Mouse (Mus musculus) neural tube, embryonic 12.5 days (tissue): Measurements from ENCODE around the gene Tex21. TPM values are rescaled to one million over a fixed set of nuclear protein-coding genes. Genes with fewer than 3 reads are reported as not detected.
"Not testable (repeated sequence)": the region's sequence is repeated elsewhere in the genome, so short reads cannot be mapped to it uniquely, and the experiment has no call there.

Experiments
- ATAC-seq: fragments of 200-750 bp; cut with Nextera tagmentation; 2 replicates; pipeline ENCODE4 v1.8.0; 2017; ENCODE audit warnings: low read depth, mild to moderate bottlenecking, moderate TSS enrichment, moderate library complexity; ENCODE audit not compliant: low FRiP score
- H3K27ac ChIP-seq: fragments of 300-500 bp; sonication (generic); 2 replicates; pipeline ENCODE4 v1.5.1; 2016
- H3K27me3 ChIP-seq: fragments of 300-500 bp; sonication (generic); replicated peaks from 2 replicates; pipeline ENCODE4 v1.6.1; 2016; ENCODE audit warnings: mild to moderate bottlenecking
- H3K36me3 ChIP-seq: fragments of 300-500 bp; sonication (generic); 2 replicates; pipeline ENCODE4 v1.6.1; 2016; ENCODE audit warnings: mild to moderate bottlenecking
- H3K4me1 ChIP-seq: fragments of 300-500 bp; sonication (generic); 2 replicates; pipeline ENCODE4 v1.6.1; 2016
- H3K4me2 ChIP-seq: fragments of 300-500 bp; sonication (generic); replicated peaks from 2 replicates; pipeline ENCODE4 v1.6.1; 2016; ENCODE audit warnings: mild to moderate bottlenecking
- H3K4me3 ChIP-seq: fragments of 300-500 bp; sonication (generic); 2 replicates; pipeline ENCODE4 v1.5.1; 2016
- H3K9ac ChIP-seq: fragments of 300-500 bp; sonication (generic); 2 replicates; pipeline ENCODE4 v1.6.1; 2016; ENCODE audit warnings: mild to moderate bottlenecking
- H3K9me3 ChIP-seq: fragments of 300-500 bp; sonication (generic); 2 replicates; pipeline ENCODE4 v1.6.1; 2016; ENCODE audit warnings: mild to moderate bottlenecking
- WGBS: fragments of 180-500 bp; shearing (Covaris S2); methylation state at CpG from one replicate; pipeline ENCODE4 v1.1.7; 2016; 5-methylcytosine and 5-hydroxymethylcytosine counted together
- polyA plus RNA-seq: library from polyadenylated mRNA; unstranded; fragments of >200 nt; fragmentation: Nextera tagmentation; extraction: Ambion mirVana; gene quantifications from 2 replicates; pipeline ENCODE4 v1.2.1, GENCODE M21; 2016

Tex21 gene
- polyA plus RNA-seq, 1 experiment from 2014 or later = not detected

DNA sequence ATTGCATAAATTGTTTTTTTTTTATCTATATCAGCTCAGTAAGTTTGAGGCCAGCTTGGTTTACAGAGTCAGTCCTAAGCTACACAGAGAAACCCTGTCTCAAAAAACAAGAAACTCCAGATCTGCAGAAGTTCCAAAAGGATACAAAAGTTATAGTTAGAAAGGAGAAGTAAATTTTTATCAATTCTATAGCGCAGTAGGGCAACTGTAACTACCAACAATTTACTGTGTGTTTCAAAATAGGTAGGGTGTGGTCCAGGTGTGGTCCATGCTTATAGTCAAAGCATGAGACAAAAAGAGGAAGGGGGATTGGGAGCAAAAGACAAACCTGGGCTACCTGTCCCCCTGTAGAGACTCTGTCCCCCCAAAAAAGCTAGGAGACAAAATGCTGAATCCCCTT, 60.1 kb downstream of the Tex21 start:
- H3K9ac ChIP-seq = no peak overlapping the region
- no peaks in the 10 kb centered on the region for H3K27me3 ChIP-seq
- no peak overlapping the region for H3K4me3 ChIP-seq
- H3K4me1 ChIP-seq = no peaks in the 10 kb centered on the region
- no peak overlapping the region for H3K4me2 ChIP-seq
- no peak overlapping the region for H3K27ac ChIP-seq
- WGBS = 82% methylated on average over 1 of the region's 1 CpGs
- H3K9me3 ChIP-seq = no peaks in the 10 kb centered on the region
- no peaks in the 10 kb centered on the region for H3K36me3 ChIP-seq
- no peak for ATAC-seq

DNA sequence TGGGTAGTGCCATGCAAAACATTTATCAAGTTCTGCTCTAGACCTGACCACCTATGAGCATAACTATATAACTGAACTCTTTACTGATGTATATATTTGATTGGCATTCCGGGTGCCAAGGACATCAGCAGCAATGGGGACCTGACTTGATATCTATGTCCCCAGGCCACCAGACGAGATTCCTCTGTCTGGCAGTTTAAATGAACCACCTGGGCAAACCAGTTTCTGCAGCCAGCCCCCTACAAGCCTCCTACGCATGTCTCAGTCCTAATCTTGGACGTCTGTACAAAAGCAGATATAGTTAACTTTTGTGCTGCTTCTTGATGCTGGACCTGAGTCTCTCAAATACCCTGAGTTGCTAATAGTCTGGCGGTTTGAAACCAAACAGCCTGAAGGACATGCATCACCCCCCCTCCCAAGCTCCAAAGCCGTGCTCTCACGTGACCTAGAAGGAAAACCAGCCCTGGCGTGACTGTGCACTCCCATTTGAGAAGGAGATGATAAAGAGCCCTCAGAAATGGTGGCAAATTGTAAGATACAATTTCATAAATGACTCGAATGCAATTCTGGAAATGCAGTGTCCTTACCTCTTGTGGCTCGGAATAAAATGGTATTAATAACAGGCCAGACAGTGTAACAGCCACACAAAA, 61.3 kb downstream of the Tex21 start:
- 83% methylated on average over 10 of the region's 10 CpGs for WGBS
- H3K27ac ChIP-seq = no peak overlapping the region
- no peak overlapping the region for H3K9ac ChIP-seq
- H3K27me3 ChIP-seq = no peaks in the 10 kb centered on the region
- H3K9me3 ChIP-seq = no peaks in the 10 kb centered on the region
- H3K4me3 ChIP-seq = no peak overlapping the region
- H3K36me3 ChIP-seq = no peaks in the 10 kb centered on the region
- ATAC-seq = no peak
- H3K4me1 ChIP-seq = no peaks in the 10 kb centered on the region
- no peak overlapping the region for H3K4me2 ChIP-seq

DNA sequence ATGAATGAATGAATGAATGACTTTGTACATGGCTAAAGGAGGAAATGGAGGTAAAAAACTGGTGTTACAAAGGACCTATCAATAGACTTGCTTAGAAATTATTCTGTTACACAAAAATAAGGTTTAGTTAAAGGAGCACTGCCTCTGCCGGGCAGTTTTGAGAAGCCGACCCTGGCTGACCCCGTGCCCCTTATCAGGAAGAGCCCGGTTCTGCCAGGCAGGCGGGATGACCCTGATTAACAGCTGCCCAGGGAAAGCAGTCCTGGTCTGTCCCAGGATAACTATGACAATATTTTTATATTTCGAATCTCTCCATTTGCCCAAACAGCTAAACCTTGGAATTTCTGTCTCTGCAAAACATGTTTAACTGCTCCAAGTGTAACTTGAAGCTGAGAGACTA, 62.3 kb downstream of the Tex21 start:
- Histone ChIP-seq H3K9me3 (no peaks in the 10 kb centered on the region), H3K4me3 (no peak overlapping the region), H3K27ac (no peak overlapping the region), H3K4me2 (no peak overlapping the region), H3K4me1 (no peaks in the 10 kb centered on the region), H3K36me3 (no peaks in the 10 kb centered on the region), H3K27me3 (no peaks in the 10 kb centered on the region), H3K9ac (no peak overlapping the region)
- ATAC-seq = no peak
- WGBS = 81% methylated on average over 6 of the region's 6 CpGs

DNA sequence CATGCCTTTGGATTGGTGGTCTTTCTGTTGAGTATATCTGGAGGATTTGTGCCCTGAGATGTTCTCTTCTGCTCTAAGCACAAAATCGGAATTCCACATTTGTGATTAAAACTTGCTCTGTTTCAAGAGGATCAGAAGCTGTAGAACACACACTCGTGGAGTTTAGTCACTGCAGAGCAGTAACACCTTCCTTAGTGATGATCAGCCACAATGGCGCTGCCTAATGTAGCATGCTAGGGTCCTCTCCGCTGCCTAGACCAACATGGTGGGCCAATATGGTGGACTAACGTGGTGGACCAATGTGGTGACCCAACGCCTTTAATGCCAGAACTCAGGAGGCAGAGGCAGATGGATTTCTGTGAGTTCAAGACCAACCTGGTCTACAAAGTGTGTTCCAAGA, 63.7 kb downstream of the Tex21 start:
- H3K9ac ChIP-seq = no peak overlapping the region
- no peak overlapping the region for H3K4me2 ChIP-seq
- H3K36me3 ChIP-seq = no peaks in the 10 kb centered on the region
- no peak overlapping the region for H3K4me3 ChIP-seq
- H3K4me1 ChIP-seq = no peaks in the 10 kb centered on the region
- H3K9me3 ChIP-seq = no peaks in the 10 kb centered on the region
- H3K27me3 ChIP-seq = no peaks in the 10 kb centered on the region
- 91% methylated on average over 6 of the region's 6 CpGs for WGBS
- no peak overlapping the region for H3K27ac ChIP-seq
- no peak for ATAC-seq

DNA sequence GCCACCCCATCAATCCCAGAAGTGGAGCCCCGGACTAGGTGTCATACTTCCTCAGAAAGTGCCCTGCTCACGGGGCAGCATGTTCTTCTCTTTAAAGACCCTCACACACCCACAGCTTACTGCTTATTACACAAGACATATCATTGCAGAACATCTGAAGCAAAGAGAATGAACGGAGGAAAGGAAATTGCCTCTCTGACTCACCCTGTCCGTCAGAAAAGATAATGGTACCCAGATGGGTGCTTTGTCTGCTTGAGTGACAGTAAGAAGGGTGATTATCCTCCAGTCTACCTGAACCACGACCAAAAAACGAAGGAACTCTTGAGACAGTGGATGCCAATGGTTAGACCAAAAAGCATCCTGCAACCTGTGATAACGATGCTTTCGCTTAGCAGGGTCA, 65.1 kb downstream of the Tex21 start:
- H3K4me2 ChIP-seq = no peak overlapping the region
- H3K27ac ChIP-seq = no peak overlapping the region
- H3K27me3 ChIP-seq = 0 out of 2 replicates have a peak, but pooled peaks cover 6% of the 10 kb centered on the region
- H3K9ac ChIP-seq = no peak overlapping the region
- peaks cover 8% of the 10 kb centered on the region; the same call in 1 of the 2 replicates for H3K4me1 ChIP-seq
- 71% methylated on average over 8 of the region's 8 CpGs for WGBS
- no peak for ATAC-seq
- H3K4me3 ChIP-seq = no peak overlapping the region
- no peaks in the 10 kb centered on the region for H3K9me3 ChIP-seq
- no peaks in the 10 kb centered on the region for H3K36me3 ChIP-seq

DNA sequence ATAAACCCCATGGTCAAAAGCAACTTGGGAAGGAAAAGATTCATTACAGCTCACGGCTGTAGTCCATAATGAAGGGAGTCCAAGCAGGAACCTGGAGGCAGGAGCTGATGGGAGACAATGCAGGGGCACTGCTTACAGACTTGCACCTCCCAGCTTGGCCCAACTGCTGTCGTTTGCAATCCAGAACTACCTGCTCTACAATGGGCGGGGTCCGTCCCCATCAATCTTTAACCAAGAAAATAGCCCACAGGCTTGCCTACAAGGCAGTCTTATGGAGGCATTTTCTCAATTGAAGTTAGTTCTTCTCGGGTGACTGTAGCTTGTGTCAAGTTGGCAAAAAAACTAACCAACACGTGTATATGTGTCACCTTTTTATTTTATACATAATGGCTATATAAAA, 66.1 kb downstream of the Tex21 start:
- ATAC-seq = no peak
- H3K36me3 ChIP-seq = no peaks in the 10 kb centered on the region
- peaks cover 8% of the 10 kb centered on the region; the same call in 1 of the 2 replicates for H3K4me1 ChIP-seq
- H3K9me3 ChIP-seq = no peaks in the 10 kb centered on the region
- H3K4me3 ChIP-seq = no peak overlapping the region
- H3K9ac ChIP-seq = no peak overlapping the region
- 0 out of 2 replicates have a peak, but pooled peaks cover 6% of the 10 kb centered on the region for H3K27me3 ChIP-seq
- H3K4me2 ChIP-seq = no peak overlapping the region
- 75% methylated on average over 6 of the region's 6 CpGs for WGBS
- no peak overlapping the region for H3K27ac ChIP-seq

DNA sequence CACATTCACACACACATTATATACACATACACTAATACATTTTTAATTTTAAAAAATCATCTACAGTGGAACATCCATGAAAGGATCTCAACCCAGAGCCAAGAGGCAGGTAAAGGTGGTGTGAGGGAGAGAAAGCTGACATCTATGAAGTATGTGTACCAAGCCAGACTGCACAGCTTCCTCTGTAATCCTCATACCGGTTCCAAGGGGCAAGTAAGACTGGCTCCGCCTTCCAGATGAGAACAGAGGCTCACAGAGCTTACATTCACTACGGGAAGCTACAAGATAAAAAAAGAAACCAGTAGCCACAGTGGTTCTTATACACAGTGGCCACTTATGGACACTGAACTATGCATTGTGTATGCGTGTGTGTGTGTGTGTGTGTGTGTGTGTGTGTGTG, 67.0 kb downstream of the Tex21 start:
- no peak for ATAC-seq
- Histone ChIP-seq H3K4me2 (no peak overlapping the region), H3K9ac (no peak overlapping the region), H3K27me3 (0 out of 2 replicates have a peak, but pooled peaks cover 6% of the 10 kb centered on the region), H3K9me3 (no peaks in the 10 kb centered on the region), H3K4me1 (peaks cover 8% of the 10 kb centered on the region; the same call in 1 of the 2 replicates), H3K4me3 (no peak overlapping the region), H3K36me3 (no peaks in the 10 kb centered on the region), H3K27ac (no peak overlapping the region)
- 69% methylated on average over 4 of the region's 4 CpGs for WGBS

DNA sequence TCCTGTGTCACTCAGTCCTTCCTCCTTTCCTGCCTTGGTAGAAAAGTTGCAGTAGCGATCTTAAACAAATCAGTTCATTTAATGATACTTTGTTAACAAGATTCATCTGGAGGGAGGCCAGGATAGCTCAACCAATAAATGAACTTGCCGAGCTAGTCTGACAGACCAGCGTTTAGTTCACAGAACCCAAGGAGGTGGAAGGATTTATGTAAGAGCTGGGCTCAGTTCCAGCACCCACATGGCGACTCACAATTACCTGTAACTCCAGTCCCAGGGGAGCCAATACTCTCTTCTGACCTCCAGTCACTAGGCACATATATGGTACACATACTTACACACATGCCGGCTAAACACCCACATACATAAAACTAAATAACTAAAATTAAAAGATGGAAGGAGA, 67.5 kb downstream of the Tex21 start:
- H3K4me2 ChIP-seq = no peak overlapping the region
- ATAC-seq = no peak
- no peak overlapping the region for H3K4me3 ChIP-seq
- 80% methylated on average over 5 of the region's 5 CpGs for WGBS
- H3K4me1 ChIP-seq = peaks cover 8% of the 10 kb centered on the region; the same call in 1 of the 2 replicates
- no peak overlapping the region for H3K27ac ChIP-seq
- H3K9me3 ChIP-seq = no peaks in the 10 kb centered on the region
- no peak overlapping the region for H3K9ac ChIP-seq
- H3K36me3 ChIP-seq = no peaks in the 10 kb centered on the region
- H3K27me3 ChIP-seq = 0 out of 2 replicates have a peak, but pooled peaks cover 6% of the 10 kb centered on the region

DNA sequence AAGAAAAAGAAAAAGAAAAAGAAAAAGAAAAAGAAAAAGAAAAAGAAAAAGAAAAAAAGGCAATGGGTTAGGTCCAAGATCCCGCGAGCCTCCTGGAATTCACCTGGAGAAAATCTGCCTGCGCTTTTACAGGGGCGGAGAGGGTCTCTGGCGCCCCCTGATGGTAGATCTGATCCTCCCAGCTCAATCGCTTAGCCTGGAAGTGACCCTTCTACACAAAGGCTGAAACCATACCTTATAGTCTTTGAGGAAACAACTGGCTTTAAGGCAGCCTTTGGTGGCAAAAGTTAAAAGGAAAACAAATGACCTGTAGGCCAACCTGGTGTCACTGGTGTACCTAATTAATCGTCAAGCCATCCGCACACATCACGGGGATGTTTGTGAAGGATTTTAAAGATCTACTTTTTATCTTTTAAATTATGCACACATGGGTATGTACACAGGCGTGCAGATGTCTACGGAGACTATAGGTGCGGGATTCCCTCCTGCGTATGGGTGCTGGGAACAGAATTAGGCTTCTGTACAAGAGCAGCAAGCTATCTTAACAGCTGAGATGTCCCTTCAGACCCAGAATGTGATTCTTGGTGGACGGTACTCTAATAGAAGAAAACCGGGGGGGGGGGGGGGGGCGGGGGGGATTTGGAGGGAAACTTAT, 68.6 kb downstream of the Tex21 start:
- no peak overlapping the region for H3K9ac ChIP-seq
- H3K4me3 ChIP-seq = no peak overlapping the region
- no peaks in the 10 kb centered on the region for H3K36me3 ChIP-seq
- no peaks in the 10 kb centered on the region for H3K9me3 ChIP-seq
- peak overlapping the region; percentile 90 for H3K4me2 ChIP-seq
- H3K27me3 ChIP-seq = 0 out of 2 replicates have a peak, but pooled peaks cover 6% of the 10 kb centered on the region
- peak; percentile 72 for ATAC-seq
- WGBS = 39% methylated on average over 16 of the region's 16 CpGs
- peaks cover 8% of the 10 kb centered on the region; the same call in 1 of the 2 replicates for H3K4me1 ChIP-seq
- no peak overlapping the region for H3K27ac ChIP-seq

DNA sequence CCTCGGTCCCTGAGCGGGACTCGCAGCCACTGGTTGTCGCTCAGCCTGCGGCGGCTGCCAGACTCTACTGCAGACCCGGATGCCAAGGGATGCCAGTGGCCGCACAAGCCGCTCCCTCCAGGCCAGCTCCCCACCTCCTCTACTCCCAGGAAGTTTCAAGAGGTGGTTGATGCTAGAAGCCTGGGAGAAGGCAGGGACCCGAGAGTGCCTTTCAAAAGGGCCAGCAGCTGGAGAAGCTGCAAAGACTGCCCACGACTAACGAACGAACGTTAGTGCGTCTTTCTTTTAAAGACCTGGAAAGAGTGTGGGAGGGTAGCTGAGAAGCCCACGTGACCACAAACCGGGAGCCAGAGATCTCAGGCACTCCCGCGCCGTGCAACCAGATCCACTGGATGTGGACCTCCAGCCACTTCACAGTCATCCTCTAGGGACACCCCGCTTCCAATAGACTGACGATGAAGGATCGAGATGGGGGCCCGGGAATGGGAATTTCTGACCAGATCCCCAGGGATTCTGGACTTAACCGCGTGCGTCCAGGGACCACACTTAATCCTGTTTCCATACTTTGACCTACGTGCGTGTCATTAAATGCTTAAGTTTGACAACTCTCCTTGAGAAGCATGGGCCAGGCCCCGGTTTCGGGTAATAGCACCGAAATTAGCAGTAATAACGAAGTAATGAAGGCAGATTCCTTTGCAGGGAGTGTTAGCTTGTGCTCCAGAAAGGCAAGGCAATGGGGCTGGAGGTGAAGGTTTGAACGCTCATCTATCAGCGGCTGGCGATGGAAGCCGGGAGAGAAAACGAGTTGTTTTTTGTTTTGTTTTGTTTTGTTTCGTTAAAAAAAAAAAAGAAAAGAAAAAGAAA, 69.3 kb downstream of the Tex21 start, which contains the start of gene Esr2:
Esr2 (minus strand) TSS at position 260 of the 864 bp plus-strand sequence.
- Histone ChIP-seq H3K4me2 (peak within 1 kb of the TSS; percentile 90), H3K9me3 (no peaks in the 10 kb centered on the region), H3K9ac (peak within 1 kb of the TSS; percentile 44), H3K36me3 (no peaks in the 10 kb centered on the region), H3K27me3 (0 out of 2 replicates have a peak, but pooled peaks cover 6% of the 10 kb centered on the region), H3K27ac (no peak within 1 kb of the TSS), H3K4me1 (peaks cover 8% of the 10 kb centered on the region; the same call in 1 of the 2 replicates), H3K4me3 (peak within 1 kb of the TSS; percentile 40)
- ATAC-seq = peak; percentile 56; the same call in 1 of the 2 replicates
- WGBS = under 1% methylated on average over 39 of the region's 39 CpGs

DNA sequence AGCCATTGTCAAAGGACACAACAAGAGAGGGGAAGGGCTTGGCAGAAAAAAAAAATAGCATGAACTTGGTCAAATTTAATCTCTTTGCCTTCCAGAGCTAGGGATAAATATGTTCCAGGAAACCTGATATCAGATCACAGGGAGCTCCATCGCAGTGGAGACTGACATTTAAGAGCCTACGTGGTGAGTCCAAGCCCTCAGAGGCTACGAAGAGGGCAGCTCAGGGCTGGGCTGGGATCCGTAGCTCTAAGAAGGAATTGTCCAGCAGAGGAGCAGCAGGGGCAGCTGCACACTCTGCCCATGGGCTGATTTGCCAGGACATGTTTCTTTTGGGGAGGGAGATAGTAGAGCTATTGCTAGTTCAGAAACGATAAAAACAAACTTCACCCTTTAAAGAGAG, 80.9 kb downstream of the Tex21 start:
- H3K27me3 ChIP-seq = no peaks in the 10 kb centered on the region
- H3K9me3 ChIP-seq = no peaks in the 10 kb centered on the region
- no peak overlapping the region for H3K9ac ChIP-seq
- H3K4me1 ChIP-seq = no peaks in the 10 kb centered on the region
- H3K36me3 ChIP-seq = no peaks in the 10 kb centered on the region
- H3K27ac ChIP-seq = no peak overlapping the region
- no peak overlapping the region for H3K4me3 ChIP-seq
- no peak overlapping the region for H3K4me2 ChIP-seq
- 68% methylated on average over 5 of the region's 5 CpGs for WGBS
- ATAC-seq = no peak

DNA sequence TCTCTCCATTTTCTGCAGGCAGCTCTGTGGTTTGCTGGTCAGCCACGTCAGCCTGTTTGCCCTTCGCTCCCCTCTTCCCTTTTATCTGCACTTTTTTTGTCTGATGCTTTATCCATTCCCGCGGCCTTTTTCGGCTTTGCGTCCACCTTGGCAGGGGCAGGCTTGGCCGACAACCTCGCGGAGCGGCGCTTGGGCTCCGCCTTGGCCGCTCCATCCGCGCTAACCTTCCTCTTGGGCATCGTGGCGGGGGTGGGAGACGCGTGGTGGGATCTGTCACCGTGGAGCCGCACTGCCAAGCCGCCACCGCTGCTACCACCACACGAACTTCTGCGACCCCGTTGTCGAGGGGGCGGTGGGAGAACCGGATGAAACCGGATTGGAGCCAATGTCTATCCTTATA, 94.2 kb downstream of the Tex21 start:
- WGBS = 16% methylated on average over 30 of the region's 30 CpGs
- peak overlapping the region; percentile 27 for H3K4me3 ChIP-seq
- H3K4me2 ChIP-seq = peak overlapping the region; percentile 61
- H3K9ac ChIP-seq = peak overlapping the region; percentile 51
- H3K27me3 ChIP-seq, H3K9me3 ChIP-seq, H3K27ac ChIP-seq, H3K4me1 ChIP-seq, H3K36me3 ChIP-seq, ATAC-seq: not testable (repeated sequence)
